Mouse (Mus musculus): Measurements from ENCODE around the gene Ttc4.

Gene Ttc4

DNA sequence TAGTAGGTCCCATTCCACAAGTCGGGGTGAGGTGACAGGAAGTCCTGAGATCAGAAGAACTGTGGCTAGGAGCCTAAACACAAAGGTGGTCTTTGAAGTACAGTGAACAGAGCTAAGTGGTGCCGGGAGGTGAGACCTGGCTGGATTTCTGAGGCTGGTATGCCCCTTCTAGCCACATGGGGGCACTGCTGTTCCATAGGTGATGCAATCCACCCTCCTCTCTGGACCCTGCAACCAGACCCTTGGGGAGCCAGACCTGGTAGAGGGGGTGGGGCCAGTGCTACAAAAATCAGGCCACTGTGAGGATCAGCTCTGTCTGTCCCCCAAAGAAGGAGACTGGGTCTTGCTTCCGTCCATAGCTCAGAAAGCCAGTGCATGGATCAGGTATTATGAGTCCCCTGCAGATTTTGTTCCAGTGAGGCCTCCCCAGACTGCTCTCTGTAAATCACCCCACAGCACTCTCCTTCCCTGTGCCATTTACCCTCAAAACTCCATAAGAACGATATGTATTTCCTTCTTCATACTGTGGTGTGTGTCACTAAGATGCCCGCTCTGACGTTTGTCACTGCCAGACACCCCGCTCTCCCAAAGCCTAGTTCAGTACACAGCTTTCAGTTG lies 64.5 kb downstream of the Ttc4 start:
- peak; percentile 36 to 78 for DNase-seq (ENCODE audit: low spot score in 2 of 2)

DNA sequence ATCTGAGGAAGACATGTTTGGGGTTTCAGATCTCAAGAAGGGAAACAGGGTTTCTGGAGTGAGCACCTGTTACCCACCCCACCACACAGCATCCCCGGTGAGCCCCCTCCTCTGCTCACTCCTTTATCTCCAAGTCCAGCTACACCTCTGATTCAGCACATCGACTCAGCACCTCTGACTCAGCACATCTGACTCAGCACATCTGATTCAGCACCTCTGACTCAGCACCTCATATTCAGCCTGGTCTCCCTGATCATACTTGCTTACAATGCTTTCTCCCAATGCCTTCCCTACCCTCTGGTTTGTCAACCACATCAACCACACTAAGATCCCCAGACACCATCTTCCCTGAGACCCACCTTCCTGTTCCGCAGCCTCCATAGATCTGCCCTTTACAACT lies 65.2 kb downstream of the Ttc4 start:
- DNase-seq (ENCODE audit: low spot score in 2 of 2) = no peak

DNA sequence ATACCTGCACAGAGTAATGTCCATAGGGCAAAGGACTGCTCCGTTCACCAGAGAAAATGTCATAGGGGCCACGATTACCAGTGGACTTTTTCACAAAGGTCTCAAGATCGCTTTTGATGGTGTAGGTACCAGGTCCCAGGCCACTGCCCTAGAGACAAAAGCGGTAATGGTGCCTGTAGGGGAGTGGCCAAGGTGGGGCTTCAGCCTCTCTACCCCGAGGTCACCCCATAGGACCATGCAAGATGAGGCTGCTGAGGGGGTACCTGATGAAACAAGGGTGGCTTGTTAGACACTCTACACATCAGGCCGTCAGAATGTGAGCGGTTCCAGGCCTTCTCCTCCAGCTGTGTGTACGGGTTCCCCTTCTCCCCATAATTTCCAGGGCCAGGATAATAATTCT lies 65.6 kb downstream of the Ttc4 start:
- DNase-seq (ENCODE audit: low spot score in 2 of 2) = no peak
